Comparison of ENCODE assay signal across 8 mouse cellular contexts in the genomic region with DNA sequence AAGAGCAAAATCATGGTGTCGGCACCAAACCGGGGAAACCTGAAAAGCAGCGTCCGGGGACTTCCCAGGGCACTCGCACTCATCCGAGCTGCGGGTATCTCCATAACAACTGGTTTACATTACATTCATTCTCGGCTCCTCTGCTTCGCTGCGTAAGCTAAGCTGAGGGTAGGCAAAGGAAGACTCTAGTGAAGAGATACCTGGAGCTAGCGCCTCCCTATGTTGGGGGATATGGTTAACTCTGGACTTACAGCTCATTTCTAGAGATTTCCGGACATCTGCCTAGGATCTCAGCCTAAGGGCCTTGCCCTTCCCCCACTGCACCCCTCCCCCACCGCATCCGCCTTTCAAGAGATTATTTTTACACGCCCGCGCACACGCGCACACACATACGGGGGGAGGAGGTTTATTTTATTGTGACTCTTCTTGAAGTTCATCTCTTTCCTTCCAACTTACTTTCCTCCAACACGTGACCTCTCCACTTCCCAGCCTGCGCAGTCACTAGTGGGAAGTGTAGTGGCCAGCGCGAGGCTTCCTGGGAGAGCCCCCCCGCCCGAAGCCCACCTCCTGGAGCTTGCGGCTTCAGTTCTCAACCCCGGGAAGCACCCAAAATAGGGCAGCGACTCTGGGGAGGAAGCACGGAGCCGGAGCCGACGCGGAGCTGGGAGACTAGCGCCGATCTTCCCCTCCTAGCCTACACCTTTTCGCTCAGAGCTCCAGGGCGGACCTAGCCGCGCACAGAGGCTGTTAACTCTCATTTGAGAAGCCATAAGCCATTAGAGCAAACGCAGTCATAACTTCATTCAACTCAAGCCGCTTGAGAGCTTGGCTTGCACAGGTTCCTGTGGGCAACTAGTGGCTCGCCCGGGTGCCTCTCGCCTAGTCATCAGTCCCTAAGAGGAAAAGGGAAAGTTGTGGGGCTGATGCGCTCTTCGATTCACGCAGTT. TPM values are rescaled to one million over a fixed set of nuclear protein-coding genes. Genes with fewer than 3 reads are reported as not detected.
DNase-seq lines count a peak whose midpoint lies in the region; ATAC-seq lines count a peak whose summit lies in the region.

No protein-coding gene starts in this region.

- ATAC-seq in kidney, embryonic 15.5 days (replicated peaks; ENCODE audit: low FRiP score): no peak
- ATAC-seq in embryonic facial prominence, embryonic 13.5 days (ENCODE audit: insufficient number of reproducible peaks, insufficient read depth, low FRiP score, low TSS enrichment, low read depth): no peak

- H3K27ac ChIP-seq in kidney, embryonic 15.5 days: no peak overlapping the region
- H3K27ac ChIP-seq in embryonic facial prominence, embryonic 13.5 days: no peak overlapping the region

- intact Hi-C loops in left cerebral cortex, postnatal 36 days (cut with DNase I): loop anchor here (10.0 kb wide), 1 partner anchor 499 kb away; no protein-coding TSS in a partner anchor

- H3K27me3 ChIP-seq in kidney, embryonic 15.5 days: peaks cover 80% of the 10 kb centered on the region
- peaks cover 75% of the 10 kb centered on the region for H3K27me3 ChIP-seq in embryonic facial prominence, embryonic 13.5 days

- no peak for DNase-seq in kidney, adult 8-10 months
- peak; percentile 53 for DNase-seq in ZHBTc4 (ENCODE audit: low read depth, low spot score)
- peak; percentile 37 to 46 for DNase-seq in left cerebral cortex, postnatal 36 days (ENCODE audit: low spot score in 2 of 2)
- peak; percentile 39 for DNase-seq in retina, embryonic 14.5 days (ENCODE audit: low spot score)
- DNase-seq in adrenal gland, adult 18-20 months (ENCODE audit: low spot score in 2 of 2): no peak
- no peak for DNase-seq in heart, adult 18-20 months

- H3K9ac ChIP-seq in kidney, embryonic 15.5 days: no peak overlapping the region
- H3K9ac ChIP-seq in embryonic facial prominence, embryonic 13.5 days: 0 out of 2 replicates have a peak overlapping the region, but pooled peaks have one; percentile 11

- H3K4me3 ChIP-seq in kidney, embryonic 15.5 days (replicated peaks): peak overlapping the region; percentile 34
- H3K4me3 ChIP-seq in embryonic facial prominence, embryonic 13.5 days: peak overlapping the region; percentile 45

- under 1% methylated on average over 48 of the region's 48 CpGs for WGBS in kidney, embryonic 15.5 days
- WGBS in embryonic facial prominence, embryonic 13.5 days: under 1% methylated on average over 48 of the region's 48 CpGs

- no peaks in the 10 kb centered on the region for H3K9me3 ChIP-seq in kidney, embryonic 15.5 days (replicated peaks)
- H3K9me3 ChIP-seq in embryonic facial prominence, embryonic 13.5 days: no peaks in the 10 kb centered on the region

- H3K4me2 ChIP-seq in kidney, embryonic 15.5 days: peak overlapping the region; percentile 60
- peak overlapping the region; percentile 83 for H3K4me2 ChIP-seq in embryonic facial prominence, embryonic 13.5 days

- peaks cover 34% of the 10 kb centered on the region for H3K4me1 ChIP-seq in kidney, embryonic 15.5 days
- H3K4me1 ChIP-seq in embryonic facial prominence, embryonic 13.5 days: peaks cover 31% of the 10 kb centered on the region

- H3K36me3 ChIP-seq in kidney, embryonic 15.5 days: no peaks in the 10 kb centered on the region
- H3K36me3 ChIP-seq in embryonic facial prominence, embryonic 13.5 days: no peaks in the 10 kb centered on the region

RNA-seq across cellular contexts. Expression of a gene that starts 0.7 kb away (rescaled TPM):
- 0.81 and 1.1 TPM in 2 replicates for polyA plus RNA-seq in kidney, embryonic 15.5 days (2015; fragmentation: Nextera tagmentation; extraction: Ambion mirVana)
- 4.7 and 5.1 TPM in 2 replicates for polyA plus RNA-seq in embryonic facial prominence, embryonic 13.5 days (2015; fragmentation: Nextera tagmentation; extraction: Ambion mirVana)
- total RNA-seq in left cerebral cortex, postnatal 36 days (2021): 10 to 100 TPM; 26.9 to 30.3 TPM
- total RNA-seq in adrenal gland, adult 18-20 months (2021): under 1 TPM; 0.13 to 0.16 TPM
- 1 to 10 TPM; 3.2 to 4.1 TPM for total RNA-seq in heart, adult 18-20 months (2021)

Comparison
In these comparisons a context has a peak if more than half of its experiments do, and no peak if none do; other contexts are left out.
1. DNase-seq: peak in ZHBTc4 (single experiment), left cerebral cortex, postnatal 36 days (2 of 2) and retina, embryonic 14.5 days (single experiment); none in kidney, adult 8-10 months (0 of 2), adrenal gland, adult 18-20 months (0 of 2) and heart, adult 18-20 months (0 of 2).
2. RNA of a gene that starts 0.7 kb away (total RNA-seq): 26.9 to 30.3 TPM in left cerebral cortex, postnatal 36 days; 3.2 to 4.1 TPM in heart, adult 18-20 months and 0.13 to 0.16 TPM in adrenal gland, adult 18-20 months; every median in the first group is over 4 times any median in the second.